In genomic region chr8:111393391-111394363, GRCm38 (mm10) we compare ENCODE assay signal across 8 mouse cellular contexts. TPM values are rescaled to one million over a fixed set of nuclear protein-coding genes. Genes with fewer than 3 reads are reported as not detected.
A peak's percentile ranks its signal among the peaks of the same experiment; 100 is the strongest.
DNase-seq lines count a peak whose midpoint lies in the region; ATAC-seq and TF ChIP-seq lines count a peak whose summit lies in the region.

Gene Fa2h (minus strand): TSS chr8:111393824.

- peaks cover 5% of the 10 kb centered on the region; the same call in 1 of the 2 replicates for H3K27me3 ChIP-seq in ES-Bruce4 (ENCODE audit: control insufficient read depth, insufficient read depth, low read length, poor library complexity, severe bottlenecking)
- H3K27me3 ChIP-seq in forebrain, embryonic 13.5 days = peaks cover 70% of the 10 kb centered on the region
- H3K27me3 ChIP-seq in heart, embryonic 16.5 days (ENCODE audit: control insufficient read depth, insufficient read depth, low read length) = peaks cover 64% of the 10 kb centered on the region
- peaks cover 47% of the 10 kb centered on the region for H3K27me3 ChIP-seq in liver, embryonic 16.5 days (ENCODE audit: control insufficient read depth, insufficient read depth, low read depth, low read length)
- peaks cover 27% of the 10 kb centered on the region for H3K27me3 ChIP-seq in neural tube, embryonic 14.5 days (ENCODE audit: control insufficient read depth, insufficient read depth, low read length)
- no peaks in the 10 kb centered on the region for H3K27me3 ChIP-seq in testis, adult 2 months (ENCODE audit: control insufficient read depth, insufficient read depth, low read length)

- ATAC-seq in cerebellum, adult (ENCODE audit: insufficient number of reproducible peaks, low FRiP score, low TSS enrichment) = peak; percentile 96
- peak; percentile 97 for ATAC-seq in forebrain, embryonic 13.5 days
- ATAC-seq in heart, embryonic 16.5 days (replicated peaks; ENCODE audit: extremely low read depth, insufficient read depth, low FRiP score) = peak; percentile 98
- peak; percentile 97 for ATAC-seq in liver, embryonic 16.5 days (ENCODE audit: low read depth)
- peak; percentile 97 for ATAC-seq in neural tube, embryonic 14.5 days (ENCODE audit: low read depth)

- no peak within 1 kb of the TSS for H3K27ac ChIP-seq in ES-Bruce4 (ENCODE audit: insufficient read depth, low read length)
- no peak within 1 kb of the TSS for H3K27ac ChIP-seq in forebrain, embryonic 13.5 days
- H3K27ac ChIP-seq in heart, embryonic 16.5 days (ENCODE audit: low read length) = no peak within 1 kb of the TSS
- H3K27ac ChIP-seq in liver, embryonic 16.5 days (ENCODE audit: low read length) = no peak within 1 kb of the TSS
- H3K27ac ChIP-seq in neural tube, embryonic 14.5 days (ENCODE audit: low read depth, low read length) = no peak within 1 kb of the TSS
- H3K27ac ChIP-seq in testis, adult 2 months (ENCODE audit: control insufficient read depth, insufficient read depth, low read depth, low read length) = no peak within 1 kb of the TSS

- no peaks in the 10 kb centered on the region for H3K4me1 ChIP-seq in ES-Bruce4 (ENCODE audit: control insufficient read depth, insufficient read depth, low read length)
- H3K4me1 ChIP-seq in forebrain, embryonic 13.5 days = peaks cover 10% of the 10 kb centered on the region
- peaks cover 6% of the 10 kb centered on the region for H3K4me1 ChIP-seq in heart, embryonic 16.5 days (ENCODE audit: control insufficient read depth, insufficient read depth, low read length)
- peaks cover 3% of the 10 kb centered on the region for H3K4me1 ChIP-seq in liver, embryonic 16.5 days (ENCODE audit: control insufficient read depth, low read depth, low read length)
- no peaks in the 10 kb centered on the region for H3K4me1 ChIP-seq in neural tube, embryonic 14.5 days (ENCODE audit: control insufficient read depth, insufficient read depth, low read length)
- peaks cover 7% of the 10 kb centered on the region for H3K4me1 ChIP-seq in testis, adult 2 months (ENCODE audit: control insufficient read depth, insufficient read depth, low read length)

- TF ChIP-seq POLR2A in ES-Bruce4 (IDR thresholded peaks at IDR 0.05; ENCODE audit: insufficient read depth, low read length) = no peak
- TF ChIP-seq POLR2A in testis, adult 2 months (IDR thresholded peaks at IDR 0.05; ENCODE audit: control insufficient read depth, low read depth, low read length) = peak; percentile 51; the same call in 1 of the 2 replicates

- no peak for TF ChIP-seq EP300 in ES-Bruce4 (IDR thresholded peaks at IDR 0.05; ENCODE audit: insufficient read depth, low read depth, low read length)

- under 1% methylated on average over 70 of the region's 71 CpGs for WGBS in forebrain, embryonic 13.5 days
- WGBS in heart, embryonic 16.5 days = 2% methylated on average over 68 of the region's 71 CpGs
- WGBS in liver, embryonic 16.5 days (ENCODE audit: insufficient replicate concordance) = under 1% methylated on average over 62 of the region's 71 CpGs
- 1% methylated on average over 61 of the region's 71 CpGs for WGBS in neural tube, embryonic 14.5 days

- H3K36me3 ChIP-seq in ES-Bruce4 (ENCODE audit: control insufficient read depth, insufficient read depth, low read length, poor library complexity, severe bottlenecking) = no peaks in the 10 kb centered on the region
- no peaks in the 10 kb centered on the region for H3K36me3 ChIP-seq in forebrain, embryonic 13.5 days (ENCODE audit: poor library complexity, severe bottlenecking)
- H3K36me3 ChIP-seq in heart, embryonic 16.5 days (ENCODE audit: control insufficient read depth, insufficient read depth) = no peaks in the 10 kb centered on the region
- H3K36me3 ChIP-seq in liver, embryonic 16.5 days (ENCODE audit: control insufficient read depth, insufficient read depth) = no peaks in the 10 kb centered on the region
- no peaks in the 10 kb centered on the region for H3K36me3 ChIP-seq in neural tube, embryonic 14.5 days (ENCODE audit: control insufficient read depth, insufficient read depth, low read length)
- H3K36me3 ChIP-seq in testis, adult 2 months (ENCODE audit: control insufficient read depth, insufficient read depth, low read length) = no peaks in the 10 kb centered on the region

- H3K9ac ChIP-seq in ES-Bruce4 (ENCODE audit: low read depth, poor library complexity, severe bottlenecking) = peak within 1 kb of the TSS; percentile 66
- H3K9ac ChIP-seq in forebrain, embryonic 13.5 days = peak within 1 kb of the TSS; percentile 75
- peak within 1 kb of the TSS; percentile 64 for H3K9ac ChIP-seq in heart, embryonic 16.5 days (ENCODE audit: low read length)
- H3K9ac ChIP-seq in liver, embryonic 16.5 days (ENCODE audit: low read depth, low read length) = no peak within 1 kb of the TSS
- H3K9ac ChIP-seq in neural tube, embryonic 14.5 days (replicated peaks; ENCODE audit: low read depth, low read length) = peak within 1 kb of the TSS; percentile 56

- peak; percentile 87 to 95 for DNase-seq in kidney, postnatal 25 days

- no peak for TF ChIP-seq CTCF in ES-Bruce4 (IDR thresholded peaks at IDR 0.05; ENCODE audit: low read depth, low read length)
- no peak for TF ChIP-seq CTCF in testis, adult 2 months (IDR thresholded peaks at IDR 0.05; ENCODE audit: control insufficient read depth, insufficient read depth, insufficient replicate concordance, low read depth, low read length)

- H3K4me2 ChIP-seq in forebrain, embryonic 13.5 days = peak within 1 kb of the TSS; percentile 98
- peak within 1 kb of the TSS; percentile 97 for H3K4me2 ChIP-seq in heart, embryonic 16.5 days (ENCODE audit: low read depth, low read length)
- H3K4me2 ChIP-seq in liver, embryonic 16.5 days (ENCODE audit: low read depth, low read length) = peak within 1 kb of the TSS; percentile 75
- H3K4me2 ChIP-seq in neural tube, embryonic 14.5 days (ENCODE audit: low read depth, low read length) = peak within 1 kb of the TSS; percentile 97

- peak within 1 kb of the TSS; percentile 68 for H3K4me3 ChIP-seq in ES-Bruce4 (ENCODE audit: low read depth, low read length)
- H3K4me3 ChIP-seq in forebrain, embryonic 13.5 days = peak within 1 kb of the TSS; percentile 56
- peak within 1 kb of the TSS; percentile 60 for H3K4me3 ChIP-seq in heart, embryonic 16.5 days (ENCODE audit: low read length)
- peak within 1 kb of the TSS; percentile 52 for H3K4me3 ChIP-seq in liver, embryonic 16.5 days (ENCODE audit: low read depth, low read length)
- H3K4me3 ChIP-seq in neural tube, embryonic 14.5 days (ENCODE audit: low read depth, low read length) = peak within 1 kb of the TSS; percentile 48
- H3K4me3 ChIP-seq in testis, adult 2 months (ENCODE audit: control insufficient read depth, low read depth, low read length) = peak within 1 kb of the TSS; percentile 78

- no peaks in the 10 kb centered on the region for H3K9me3 ChIP-seq in ES-Bruce4 (replicated peaks; ENCODE audit: control insufficient read depth, insufficient read depth, low read length, poor library complexity, severe bottlenecking)
- no peaks in the 10 kb centered on the region for H3K9me3 ChIP-seq in forebrain, embryonic 13.5 days (replicated peaks)
- no peaks in the 10 kb centered on the region for H3K9me3 ChIP-seq in heart, embryonic 16.5 days (replicated peaks; ENCODE audit: control insufficient read depth, low read length)
- H3K9me3 ChIP-seq in liver, embryonic 16.5 days (replicated peaks; ENCODE audit: control insufficient read depth, low read length) = no peaks in the 10 kb centered on the region
- no peaks in the 10 kb centered on the region for H3K9me3 ChIP-seq in neural tube, embryonic 14.5 days (ENCODE audit: control insufficient read depth, low read length)

RNA-seq across cellular contexts. Expression of gene Fa2h, which starts in this region (rescaled TPM):
- 0.35 and 0.69 TPM in 2 replicates for polyA plus RNA-seq in ES-Bruce4 (2011; ENCODE audit: insufficient read depth, insufficient read length, low read depth, missing spikeins)
- not detected in 2 replicates for polyA plus RNA-seq in forebrain, embryonic 13.5 days (2015; fragmentation: Nextera tagmentation; extraction: Ambion mirVana)
- 0.14 and 0.17 TPM in 2 replicates for polyA plus RNA-seq in heart, embryonic 16.5 days (2015; fragmentation: Nextera tagmentation; extraction: Ambion mirVana)
- 0.13 TPM in 1 of 2 replicates, not detected in the other for polyA plus RNA-seq in liver, embryonic 16.5 days (2015; fragmentation: Nextera tagmentation; extraction: Ambion mirVana)
- polyA plus RNA-seq in neural tube, embryonic 14.5 days (2014; fragmentation: Nextera tagmentation; extraction: Ambion mirVana) = 0.45 and 1.1 TPM in 2 replicates
- polyA plus RNA-seq in testis, adult 2 months (2012; rRNA removed) = 100 and 111 TPM in 2 replicates

Comparison
In these comparisons a context has a peak if more than half of its experiments do, and no peak if none do; other contexts are left out.
1. RNA of gene Fa2h (polyA plus RNA-seq): 100 to 111 TPM in testis, adult 2 months; 0.45 to 1.1 TPM in neural tube, embryonic 14.5 days, 0.35 to 0.69 TPM in ES-Bruce4, 0.14 to 0.17 TPM in heart, embryonic 16.5 days, 0.13 TPM in liver, embryonic 16.5 days and not detected in forebrain, embryonic 13.5 days; every median in the first group is over 10 times any median in the second.
2. Peak in ATAC-seq, H3K4me3 ChIP-seq, H3K9ac ChIP-seq and H3K4me2 ChIP-seq in forebrain, embryonic 13.5 days; RNA of the gene not detected or under 1 TPM.
3. Peak in ATAC-seq, H3K4me3 ChIP-seq, H3K9ac ChIP-seq and H3K4me2 ChIP-seq in heart, embryonic 16.5 days; RNA of the gene not detected or under 1 TPM.
4. Peak in ATAC-seq, H3K4me3 ChIP-seq and H3K4me2 ChIP-seq in liver, embryonic 16.5 days; RNA of the gene not detected or under 1 TPM.
5. Peak in every context shown above with its lines, with median percentiles within 50 percentile points of each other: H3K4me3 ChIP-seq, ATAC-seq and H3K4me2 ChIP-seq.